Mouse (Mus musculus) embryo, embryonic 10 days (tissue): ENCODE data around the gene Bhlha15.

Experiments used
- DNase-seq: peaks from one replicate; pipeline ENCODE4 v3.0.0-alpha.2; 2015; ENCODE audit warnings: low spot score

Gene Bhlha15

GRCm38 (mm10) chr5:144191026-144191425 lies 940 bp downstream of the Bhlha15 start:
- peak; percentile 49 for DNase-seq

- DNase-seq = no peak
Measured at GRCm38 (mm10) chr5:144192673-144193072, 2.6 kb downstream of the Bhlha15 start.

- DNase-seq = no peak
Measured at GRCm38 (mm10) chr5:144194416-144194815, 4.3 kb downstream of the Bhlha15 start.

GRCm38 (mm10) chr5:144195567-144195966 lies 5.5 kb downstream of the Bhlha15 start:
- DNase-seq = no peak

GRCm38 (mm10) chr5:144200616-144201015 lies 10.5 kb downstream of the Bhlha15 start:
- DNase-seq = no peak

GRCm38 (mm10) chr5:144202430-144202829 lies 12.3 kb downstream of the Bhlha15 start:
- DNase-seq = no peak

- DNase-seq = no peak
Measured at GRCm38 (mm10) chr5:144203398-144203959, 13.4 kb downstream of the Bhlha15 start.

- DNase-seq = no peak
Measured at GRCm38 (mm10) chr5:144204303-144204702, 14.2 kb downstream of the Bhlha15 start.

- no peak for DNase-seq
Measured at GRCm38 (mm10) chr5:144204911-144205310, 14.8 kb downstream of the Bhlha15 start.

- DNase-seq = no peak
Measured at GRCm38 (mm10) chr5:144206069-144206468, 16.0 kb downstream of the Bhlha15 start.

- DNase-seq = peak; percentile 68
Measured at GRCm38 (mm10) chr5:144207478-144207877, 17.4 kb downstream of the Bhlha15 start.

GRCm38 (mm10) chr5:144214453-144214852 lies 24.4 kb downstream of the Bhlha15 start:
- DNase-seq = peak; percentile 80

GRCm38 (mm10) chr5:144215992-144216391 lies 25.9 kb downstream of the Bhlha15 start:
- DNase-seq = no peak

GRCm38 (mm10) chr5:144218061-144218460 lies 28.0 kb downstream of the Bhlha15 start:
- DNase-seq = no peak

- peak; percentile 22 for DNase-seq
Measured at GRCm38 (mm10) chr5:144219306-144219705, 29.2 kb downstream of the Bhlha15 start.

GRCm38 (mm10) chr5:144219936-144220335 lies 29.9 kb downstream of the Bhlha15 start:
- no peak for DNase-seq

- DNase-seq = no peak
Measured at GRCm38 (mm10) chr5:144221305-144221704, 31.2 kb downstream of the Bhlha15 start.

- DNase-seq = no peak
Measured at GRCm38 (mm10) chr5:144222811-144223502, 32.9 kb downstream of the Bhlha15 start.

GRCm38 (mm10) chr5:144223503-144223862 lies 33.4 kb downstream of the Bhlha15 start, which contains the start of gene Tecpr1:
Gene Tecpr1, minus strand, starts transcription at chr5:144223615.
- peak; percentile 98 for DNase-seq

GRCm38 (mm10) chr5:144223899-144224816 lies 34.1 kb downstream of the Bhlha15 start:
- DNase-seq = peak; percentile 16

- DNase-seq = no peak
Measured at GRCm38 (mm10) chr5:144226220-144226619, 36.1 kb downstream of the Bhlha15 start.

GRCm38 (mm10) chr5:144230216-144230615 lies 40.1 kb downstream of the Bhlha15 start:
- no peak for DNase-seq

- DNase-seq = peak; percentile 26
Measured at GRCm38 (mm10) chr5:144231410-144231809, 41.3 kb downstream of the Bhlha15 start.
